Mouse (Mus musculus) cerebellum, adult 2 months (tissue): ENCODE measurements around the gene Traf1.

ENCODE experiments used
- CTCF ChIP-seq: fragments of 200-500 bp; IDR thresholded peaks from 2 replicates; pipeline ENCODE4 v1.5.1; 2011; ENCODE audit warnings: low read depth, mild to moderate bottlenecking, control low read depth, low read length, moderate library complexity, borderline replicate concordance; ENCODE audit not compliant: insufficient read depth
- POLR2A ChIP-seq: fragments of 200-500 bp; IDR thresholded peaks from 2 replicates; pipeline ENCODE4 v1.6.1; 2011; ENCODE audit warnings: low read length, control low read depth, borderline replicate concordance; ENCODE audit not compliant: insufficient read depth

DNA sequence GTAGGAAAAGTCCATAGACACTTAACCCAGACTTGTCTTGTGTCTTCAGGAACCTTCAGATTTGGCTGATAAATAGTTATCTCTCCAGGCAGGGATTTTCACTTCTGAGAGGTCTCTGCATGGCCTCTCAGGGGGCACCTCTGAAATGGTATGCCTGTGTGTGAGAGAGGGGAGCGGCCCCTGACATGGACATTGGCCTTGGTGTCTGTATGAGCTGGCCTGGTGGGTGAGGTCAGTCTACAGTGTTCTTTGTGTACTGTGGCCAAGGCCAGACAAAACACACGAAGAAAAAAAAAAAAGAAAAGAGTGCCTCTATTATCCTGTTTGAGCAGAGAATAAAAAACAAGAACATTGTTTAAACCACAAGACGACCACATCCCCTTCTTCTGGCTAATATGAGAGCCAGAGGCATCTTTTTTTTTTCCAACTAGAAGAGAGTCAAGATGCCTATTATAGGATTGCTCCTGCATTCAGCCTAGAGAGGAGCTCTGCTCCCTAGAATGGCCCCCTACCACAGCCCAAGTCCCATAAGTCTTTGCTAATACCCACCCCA is 18.0 kb upstream of the Traf1 start:
- TF ChIP-seq CTCF (no peak), POLR2A (no peak)
